Mouse (Mus musculus) small intestine, adult 2 months (tissue): ENCODE measurements at regions not wholly inside any gene's neighbourhood (a gene's known extent, or its start where the extent isn't known, plus 50 kb on each side); places are given as distances from the start of the nearest gene placed in this dataset.

ENCODE experiments used
- CTCF ChIP-seq: fragments of 200-500 bp; IDR thresholded peaks from 2 replicates; pipeline ENCODE4 v1.5.1; 2012; ENCODE audit warnings: low read depth, mild to moderate bottlenecking, control low read depth, inconsistent platforms, low read length, moderate library complexity, mixed read lengths; ENCODE audit not compliant: insufficient replicate concordance, insufficient read length; ENCODE audit errors: extremely low read depth
- POLR2A ChIP-seq: fragments of 200-500 bp; IDR thresholded peaks from 2 replicates; pipeline ENCODE4 v1.6.1; 2012; ENCODE audit warnings: low read depth, mild to moderate bottlenecking, control low read depth, inconsistent platforms, low read length, moderate library complexity

- TF ChIP-seq CTCF (no peak), POLR2A (no peak)
Observed at GRCm38 (mm10) chr1:184608938-184609337, 123.5 kb downstream of the Hlx start.
